Mouse (Mus musculus) left cerebral cortex, adult 8-10 months (tissue): Measurements from ENCODE around the gene Hpn. TPM values are rescaled to one million over a fixed set of nuclear protein-coding genes. Genes with fewer than 3 reads are reported as not detected.

Experiments used
- DNase-seq, 2 experiments: peaks; one replicate each; pipeline ENCODE4 v3.0.0; 2022; ENCODE audit warnings: low spot score in 2 of 2
- total RNA-seq, 4 experiments: library from RNA; stranded (reverse); gene quantifications; 2 replicates each; pipeline ENCODE4 v1.2.4; 2022

Hpn gene
- total RNA-seq, 4 experiments from 2014 or later, result 2.0 to 4.4 (median 3.5) TPM

DNA sequence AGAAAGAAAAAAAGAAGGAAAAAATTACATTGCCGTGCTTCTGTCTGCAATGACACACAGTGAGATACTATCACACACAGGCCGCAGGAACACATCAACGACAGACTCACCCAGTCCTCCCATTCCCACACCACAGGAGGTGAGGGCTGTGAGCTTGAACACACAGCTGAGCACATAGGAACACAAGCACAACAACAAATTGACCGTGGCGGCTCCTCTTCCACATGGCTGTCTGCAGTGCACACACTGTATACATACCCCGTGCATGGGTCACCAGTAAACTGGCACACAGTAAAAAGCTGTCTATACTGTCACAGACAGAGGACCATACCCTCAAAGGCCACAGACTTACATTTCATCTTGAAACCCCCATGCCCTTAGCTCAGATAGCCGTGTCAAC is 58.6 kb downstream of the Hpn start:
- DNase-seq, result no peak

- DNase-seq, result no peak
Observed at GRCm38 (mm10) chr7:31055883-31056282, 59.2 kb downstream of the Hpn start.

DNA sequence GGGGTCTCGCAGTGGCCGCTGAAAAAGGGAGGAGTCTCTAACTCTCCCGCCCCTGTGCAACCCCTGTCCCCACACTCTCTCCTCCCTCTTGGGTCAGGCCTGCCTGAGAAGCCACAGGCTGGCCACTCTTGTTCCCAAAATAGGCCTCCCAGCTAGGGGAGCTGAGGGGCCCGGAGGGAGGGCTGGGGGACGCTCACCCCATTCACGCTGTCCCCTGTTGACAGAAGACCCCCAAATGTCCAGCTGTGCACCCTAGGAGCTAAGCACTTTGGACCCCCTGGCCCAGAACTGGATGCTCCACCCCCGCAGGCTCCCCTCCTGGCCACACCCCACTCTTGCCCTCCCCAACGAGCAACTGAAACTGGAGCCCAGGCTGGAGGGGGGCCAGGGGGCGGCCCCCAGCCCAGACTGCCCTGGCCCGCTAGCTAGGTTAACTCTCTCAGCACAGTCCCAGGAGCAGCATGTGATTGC is 59.7 kb downstream of the Hpn start:
- no peak for DNase-seq

- DNase-seq, result no peak
Observed at GRCm38 (mm10) chr7:31054661-31055320, 60.3 kb downstream of the Hpn start.

GRCm38 (mm10) chr7:31053882-31054447 is 61.1 kb downstream of the Hpn start:
- no peak for DNase-seq

DNA sequence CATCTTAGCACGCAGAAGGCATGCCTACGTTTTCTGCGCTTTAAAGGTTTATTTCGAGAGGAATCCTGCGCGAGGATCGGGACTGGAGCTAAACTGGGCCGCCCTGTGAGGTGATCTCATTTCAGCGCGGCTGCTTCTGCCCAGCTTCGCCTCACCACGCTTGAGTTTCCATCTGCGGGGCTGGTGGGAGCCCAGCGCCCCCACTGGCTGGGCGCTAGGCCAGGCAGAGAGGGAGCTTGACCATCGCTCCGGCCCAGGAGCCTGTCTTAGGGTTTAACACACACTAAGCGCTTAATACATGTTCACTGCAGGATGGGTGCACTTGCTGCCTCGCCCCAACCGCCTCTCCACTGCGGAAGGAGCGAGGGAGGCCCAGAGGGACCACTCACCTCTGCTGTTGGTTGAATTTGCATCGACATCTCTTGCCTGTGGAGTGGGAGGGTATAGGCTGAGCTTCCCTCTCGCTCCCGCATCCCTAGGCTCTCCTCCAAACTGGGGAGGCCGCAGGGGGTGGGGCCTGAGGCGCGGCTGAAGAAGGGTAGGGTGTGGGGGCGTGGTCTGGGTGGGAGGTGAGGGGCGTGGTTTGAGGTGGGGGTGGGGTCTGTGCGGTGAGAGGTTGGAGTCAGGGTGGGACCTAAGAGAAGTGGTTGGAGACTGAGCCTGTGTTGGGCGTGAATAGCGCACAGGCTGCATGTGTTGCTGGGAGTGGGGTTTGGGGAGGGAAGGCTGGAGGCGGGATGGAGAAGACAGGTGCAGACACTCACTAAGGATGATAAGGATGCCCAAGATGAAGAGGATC is 62.3 kb downstream of the Hpn start:
- DNase-seq, result peak; percentile 56 to 85

GRCm38 (mm10) chr7:31052251-31052635 is 62.8 kb downstream of the Hpn start:
- DNase-seq, result no peak

DNA sequence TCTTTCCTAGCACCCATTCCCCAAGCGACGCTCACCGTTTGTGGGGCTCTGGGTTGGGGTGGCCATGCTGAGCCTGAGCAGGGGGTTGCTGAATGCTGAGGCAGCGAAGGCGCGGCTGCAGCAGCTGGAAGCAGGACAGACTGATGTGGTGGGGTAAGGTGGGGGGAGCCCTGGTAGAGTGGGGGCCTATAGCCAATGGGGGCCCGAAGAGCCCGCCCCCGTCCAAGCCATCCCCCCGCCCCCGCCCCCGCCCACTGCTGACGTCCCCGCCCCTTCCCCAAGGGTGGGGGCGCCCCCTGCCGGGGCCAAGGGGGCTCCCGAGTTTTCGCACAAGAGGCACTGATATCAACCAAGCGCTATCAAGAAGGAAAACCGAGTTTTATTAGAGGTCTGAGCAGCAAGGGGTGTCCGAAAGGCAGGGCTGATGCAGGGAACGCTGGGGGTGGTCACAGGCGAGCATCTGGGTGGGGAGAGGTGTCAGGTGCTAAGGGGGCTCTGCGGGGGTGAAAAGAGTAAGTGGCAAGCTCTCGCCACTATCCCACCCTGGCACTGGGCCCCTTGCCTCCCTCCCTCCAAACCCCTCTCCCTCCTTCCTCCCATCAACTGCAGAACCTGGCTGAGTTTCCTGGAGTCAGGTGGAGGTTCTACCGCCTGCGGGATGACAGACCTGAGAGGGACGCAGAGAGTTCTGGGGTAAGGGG is 63.6 kb downstream of the Hpn start, which contains the start of gene Fxyd7:
Gene Fxyd7 (minus strand): TSS at position 147 of the 701 bp plus-strand sequence.
- DNase-seq, result peak in 1 of 2 experiments; percentile 26

DNA sequence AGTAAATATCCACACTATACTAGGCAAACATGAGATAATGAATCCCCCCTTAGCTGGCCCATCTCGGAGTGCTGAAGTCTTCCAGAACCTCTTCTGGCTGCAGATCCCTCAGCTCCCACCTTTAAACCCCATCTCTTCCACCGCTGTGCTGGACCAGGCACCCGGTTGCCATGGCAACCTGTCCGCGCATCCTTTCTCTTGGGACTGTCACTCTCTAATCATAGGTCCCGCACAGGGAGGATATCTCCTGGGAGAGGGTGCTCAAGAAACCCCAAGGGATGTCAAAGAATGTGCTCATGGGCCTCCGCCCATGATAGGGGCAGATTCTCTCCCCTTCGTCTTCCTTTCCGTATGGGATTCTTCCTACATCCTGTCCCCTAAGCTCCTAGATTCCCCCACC is 64.2 kb downstream of the Hpn start:
- DNase-seq, result peak in 1 of 2 experiments; percentile 63

DNA sequence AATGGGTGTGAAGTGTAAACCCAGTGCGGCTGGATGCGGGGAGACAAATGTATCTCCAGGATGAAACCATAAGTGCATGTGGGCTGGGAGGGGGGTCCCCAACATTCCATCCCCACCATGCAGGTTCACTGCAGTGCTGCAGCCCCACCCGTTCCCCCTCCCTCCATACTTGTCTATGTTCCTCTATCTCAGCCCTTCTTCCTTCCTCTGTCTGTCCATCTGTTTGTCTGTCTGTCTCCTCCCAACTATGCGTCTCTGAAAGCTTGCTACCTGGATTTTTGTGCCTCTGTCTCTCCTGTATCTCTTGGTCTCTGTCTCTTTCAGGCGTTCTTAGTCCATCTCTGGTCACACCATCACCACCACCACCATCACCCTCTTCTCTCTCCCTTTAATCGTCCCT is 64.6 kb downstream of the Hpn start:
- peak in 1 of 2 experiments; percentile 35 for DNase-seq

DNA sequence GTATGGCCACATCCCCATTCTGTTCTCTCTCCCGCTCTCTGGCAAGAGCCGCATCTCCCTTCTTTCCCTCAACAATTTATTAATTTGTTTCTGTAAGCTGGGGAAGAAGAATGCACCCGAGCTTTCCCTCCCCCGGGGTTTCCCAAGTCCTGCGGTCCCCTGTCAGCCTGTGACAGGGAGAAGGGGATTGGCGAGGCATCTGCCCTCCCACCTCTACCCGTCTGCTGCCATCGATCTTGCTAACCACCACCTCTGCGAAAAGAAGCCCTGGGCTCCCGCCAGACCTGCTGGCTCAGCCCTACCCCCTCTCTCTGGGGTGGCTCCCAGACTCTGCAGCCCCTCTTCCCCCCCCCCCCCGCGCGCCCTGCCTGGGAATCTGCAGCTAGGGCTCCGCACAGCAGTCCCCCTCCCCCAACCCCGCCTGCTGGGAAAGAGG is 65.2 kb downstream of the Hpn start:
- DNase-seq, result peak in 1 of 2 experiments; percentile 71

- peak in 1 of 2 experiments; percentile 64 for DNase-seq
Observed at GRCm38 (mm10) chr7:31049135-31049845, 65.8 kb downstream of the Hpn start.

Other genes starting within 250 kb of the Hpn start
- 1 to 10 TPM in 1 of 4 experiments, under 1 TPM in 2, not detected in 1; 0.24 to 1.8 (median 0.37) TPM for gene Cd22, start 234.9 kb downstream of the Hpn start, total RNA-seq
- 100 to 1,000 TPM; 200 to 254 (median 210) TPM for gene Mag, start 200.4 kb downstream of the Hpn start, total RNA-seq
- gene Hamp2, start 190.6 kb downstream of the Hpn start, total RNA-seq, result not detected
- 1 to 10 TPM in 1 of 4 experiments, not detected in 3; 1.1 TPM for gene Hamp, start 171.3 kb downstream of the Hpn start, total RNA-seq
- gene Usf2, start 158.5 kb downstream of the Hpn start, total RNA-seq, result 100 to 1,000 TPM; 114 to 125 (median 120) TPM
- 1 to 10 TPM; 5.2 to 6.6 (median 6.1) TPM for gene Lsr, start 141.8 kb downstream of the Hpn start, total RNA-seq
- under 1 TPM in 2 of 4 experiments, not detected in 2; 0.18 to 0.30 TPM for gene Fam187b, start 141.5 kb downstream of the Hpn start, total RNA-seq
- 10 to 100 TPM; 25.8 to 33.5 (median 30.0) TPM for gene Fxyd5, start 72.8 kb downstream of the Hpn start, total RNA-seq
- 100 to 1,000 TPM; 162 to 173 (median 169) TPM for gene Fxyd7, start 63.8 kb downstream of the Hpn start, total RNA-seq
- gene Fxyd1, start 58.1 kb downstream of the Hpn start, total RNA-seq, result 100 to 1,000 TPM in 2 of 4 experiments, 10 to 100 TPM in 2; 57.6 to 144 (median 110) TPM
- gene Lgi4, start 55.9 kb downstream of the Hpn start, total RNA-seq, result 10 to 100 TPM; 35.0 to 50.6 (median 40.8) TPM
- gene Fxyd3, start 38.6 kb downstream of the Hpn start, total RNA-seq, result 1 to 10 TPM in 3 of 4 experiments, under 1 TPM in 1; 0.75 to 2.1 (median 1.2) TPM
- 100 to 1,000 TPM; 652 to 704 (median 680) TPM for gene Scn1b, start 11.7 kb upstream of the Hpn start, total RNA-seq
- gene Gramd1a, start 40.6 kb upstream of the Hpn start, total RNA-seq, result 100 to 1,000 TPM; 103 to 108 (median 105) TPM
- gene Scgb2b2, start 175.2 kb upstream of the Hpn start, total RNA-seq, result not detected
- gene Scgb1b2, start 176.5 kb upstream of the Hpn start, total RNA-seq, result not detected
- not detected for gene Scgb2b3, start 246.8 kb upstream of the Hpn start, total RNA-seq